Mouse (Mus musculus) telencephalon, adult 2 months (tissue): ENCODE measurements around the gene Vcp.

Experiments used
- DNase-seq: peaks from one replicate; pipeline ENCODE4 v3.0.0-alpha.2; 2011; ENCODE audit warnings: low read depth, low spot score

Gene Vcp

GRCm38 (mm10) chr4:42945952-42946351 is 54.4 kb downstream of the Vcp start:
- DNase-seq: no peak

- no peak for DNase-seq
Measured at GRCm38 (mm10) chr4:42945445-42945844, 54.9 kb downstream of the Vcp start.

- DNase-seq: no peak
Measured at GRCm38 (mm10) chr4:42945043-42945442, 55.3 kb downstream of the Vcp start.

GRCm38 (mm10) chr4:42944185-42944584 is 56.1 kb downstream of the Vcp start:
- DNase-seq: no peak

- no peak for DNase-seq
Measured at GRCm38 (mm10) chr4:42943341-42943740, 57.0 kb downstream of the Vcp start.

GRCm38 (mm10) chr4:42941396-42941795 is 58.9 kb downstream of the Vcp start:
- no peak for DNase-seq

- no peak for DNase-seq
Measured at GRCm38 (mm10) chr4:42933630-42934029, 66.7 kb downstream of the Vcp start.

- DNase-seq: no peak
Measured at GRCm38 (mm10) chr4:42932229-42932969, 67.9 kb downstream of the Vcp start.
